Mouse (Mus musculus) gastrocnemius, postnatal 10 days (tissue): ENCODE data around the gene Gdpd5. TPM values are rescaled to one million over a fixed set of nuclear protein-coding genes. Genes with fewer than 3 reads are reported as not detected.

ENCODE experiments used
- DNase-seq: peaks from one replicate; pipeline ENCODE4 v3.0.0; 2021; ENCODE audit warnings: mixed read lengths
- total RNA-seq, 2 experiments: library from RNA; stranded (reverse); gene quantifications; 2 replicates each; pipeline ENCODE4 v1.2.3; 2021

Gdpd5 gene
- total RNA-seq, 2 experiments from 2014 or later: 8.2 to 9.8 TPM

- DNase-seq: no peak
Observed at GRCm38 (mm10) chr7:99404031-99404735, 23.0 kb downstream of the Gdpd5 start.

GRCm38 (mm10) chr7:99405386-99406155 lies 24.4 kb downstream of the Gdpd5 start:
- DNase-seq: no peak

GRCm38 (mm10) chr7:99407598-99407997 lies 26.4 kb downstream of the Gdpd5 start:
- no peak for DNase-seq

GRCm38 (mm10) chr7:99409441-99410222 lies 28.4 kb downstream of the Gdpd5 start:
- no peak for DNase-seq

- no peak for DNase-seq
Observed at GRCm38 (mm10) chr7:99410315-99410714, 29.1 kb downstream of the Gdpd5 start.

- DNase-seq: no peak
Observed at GRCm38 (mm10) chr7:99411047-99411779, 30.0 kb downstream of the Gdpd5 start.

GRCm38 (mm10) chr7:99415045-99415444 lies 33.8 kb downstream of the Gdpd5 start:
- no peak for DNase-seq

- DNase-seq: no peak
Observed at GRCm38 (mm10) chr7:99419311-99419710, 38.1 kb downstream of the Gdpd5 start.

- DNase-seq: no peak
Observed at GRCm38 (mm10) chr7:99421006-99421405, 39.8 kb downstream of the Gdpd5 start.

GRCm38 (mm10) chr7:99424538-99425155 lies 43.4 kb downstream of the Gdpd5 start:
- DNase-seq: no peak

- DNase-seq: no peak
Observed at GRCm38 (mm10) chr7:99425706-99426105, 44.5 kb downstream of the Gdpd5 start.

- no peak for DNase-seq
Observed at GRCm38 (mm10) chr7:99427031-99427430, 45.8 kb downstream of the Gdpd5 start.

GRCm38 (mm10) chr7:99427987-99428386 lies 46.8 kb downstream of the Gdpd5 start:
- no peak for DNase-seq

GRCm38 (mm10) chr7:99428836-99429235 lies 47.6 kb downstream of the Gdpd5 start:
- no peak for DNase-seq

- no peak for DNase-seq
Observed at GRCm38 (mm10) chr7:99429786-99430185, 48.6 kb downstream of the Gdpd5 start.

- DNase-seq: no peak
Observed at GRCm38 (mm10) chr7:99430246-99430645, 49.0 kb downstream of the Gdpd5 start.

GRCm38 (mm10) chr7:99432248-99432647 lies 51.0 kb downstream of the Gdpd5 start:
- DNase-seq: no peak

- no peak for DNase-seq
Observed at GRCm38 (mm10) chr7:99432863-99433262, 51.6 kb downstream of the Gdpd5 start.

- no peak for DNase-seq
Observed at GRCm38 (mm10) chr7:99434672-99435250, 53.5 kb downstream of the Gdpd5 start.

GRCm38 (mm10) chr7:99436530-99436929 lies 55.3 kb downstream of the Gdpd5 start:
- DNase-seq: no peak

- no peak for DNase-seq
Observed at GRCm38 (mm10) chr7:99438881-99439280, 57.7 kb downstream of the Gdpd5 start.
